Mouse (Mus musculus): ENCODE data around the gene Ndufs2.

Ndufs2 gene

DNA sequence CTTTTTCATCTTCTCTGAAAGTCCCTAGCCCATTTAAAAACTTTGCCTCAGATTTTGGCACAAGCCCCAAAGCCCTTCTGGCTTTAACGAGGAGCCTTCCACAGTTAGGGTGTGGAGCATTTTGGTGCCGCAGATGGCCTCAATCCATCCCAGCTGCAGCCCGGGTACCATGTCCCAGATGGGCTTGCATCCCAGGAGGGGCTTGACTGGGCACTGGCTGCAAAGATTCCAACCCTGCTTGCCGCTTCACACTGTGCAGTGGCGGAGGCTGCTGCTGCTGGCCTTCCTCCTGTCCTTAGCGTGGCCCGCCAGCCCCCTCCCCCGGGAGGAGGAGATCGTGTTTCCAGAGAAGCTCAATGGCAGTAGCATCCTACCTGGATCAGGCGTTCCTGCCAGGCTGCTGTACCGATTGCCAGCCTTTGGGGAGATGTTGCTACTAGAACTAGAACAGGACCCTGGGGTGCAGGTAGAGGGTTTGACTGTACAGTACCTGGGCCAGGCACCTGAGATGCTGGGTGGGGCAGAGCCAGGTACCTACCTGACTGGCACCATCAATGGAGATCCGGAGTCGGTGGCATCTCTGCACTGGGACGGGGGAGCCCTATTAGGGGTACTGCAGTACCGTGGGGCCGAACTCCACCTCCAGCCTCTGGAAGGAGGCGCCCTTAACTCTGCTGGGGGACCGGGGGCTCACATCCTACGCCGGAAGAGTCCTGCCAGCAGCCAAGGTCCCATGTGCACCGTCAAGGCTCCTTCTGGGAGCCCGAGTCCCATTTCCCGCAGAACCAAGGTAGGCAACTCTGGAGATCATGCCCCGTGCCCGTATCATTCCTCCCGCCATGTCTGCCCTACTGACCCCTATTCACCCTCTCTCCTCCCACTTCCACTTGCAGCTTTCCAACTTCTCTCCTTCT, at the start of gene Ndufs2:
TSS of gene Ndufs2 (minus strand) at position 709 of the 914 bp plus-strand sequence.
- DNase-seq (ENCODE audit: low spot score in 2 of 2) = no peak

GRCm38 (mm10) chr1:171298226-171298625, 47.0 kb upstream of the Ndufs2 start:
- no peak for DNase-seq (ENCODE audit: low spot score in 2 of 2)

- no peak for DNase-seq (ENCODE audit: low spot score in 2 of 2)
Measured at GRCm38 (mm10) chr1:171295063-171295402, 43.8 kb upstream of the Ndufs2 start.

DNA sequence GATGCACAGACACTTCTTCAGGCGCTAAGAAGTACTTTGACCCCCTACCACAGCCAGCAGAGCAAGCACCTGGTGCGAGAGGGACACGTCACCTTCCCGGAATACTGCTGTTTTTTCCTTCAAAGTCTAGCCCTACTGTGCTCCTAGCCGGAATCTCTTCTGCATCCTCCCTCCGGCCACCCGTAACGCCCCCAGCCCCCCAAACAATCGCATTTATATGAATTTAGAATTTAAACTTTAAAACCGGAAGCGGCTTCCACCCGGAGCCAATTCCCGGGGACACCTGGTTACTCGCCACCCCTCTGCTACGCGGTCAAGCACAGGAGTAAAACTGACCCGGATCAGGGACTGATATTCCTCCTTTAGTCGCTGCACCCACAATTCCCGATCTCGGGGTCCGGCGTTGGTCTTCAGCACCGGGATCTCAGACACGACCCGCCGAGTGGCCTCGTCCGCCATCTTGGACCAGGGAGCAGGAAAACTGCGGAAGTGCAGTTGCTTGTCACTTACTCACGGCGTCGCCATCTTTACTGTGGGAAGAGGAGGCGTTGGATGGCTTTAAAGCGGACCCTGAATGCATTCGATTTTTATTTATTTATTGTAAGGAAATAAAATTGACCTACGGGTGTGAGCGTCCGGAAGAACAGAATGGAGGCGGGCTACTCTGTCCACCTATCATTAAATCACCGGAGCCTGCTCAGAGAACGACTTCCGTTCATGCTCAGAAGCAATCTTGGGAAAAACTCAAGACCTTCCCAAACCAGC, 43.3 kb upstream of the Ndufs2 start, which contains the start of gene Ufc1:
TSS of gene Ufc1 (minus strand) at position 727 of the 765 bp plus-strand sequence.
- peak; percentile 81 to 86 for DNase-seq (ENCODE audit: low spot score in 2 of 2)

DNA sequence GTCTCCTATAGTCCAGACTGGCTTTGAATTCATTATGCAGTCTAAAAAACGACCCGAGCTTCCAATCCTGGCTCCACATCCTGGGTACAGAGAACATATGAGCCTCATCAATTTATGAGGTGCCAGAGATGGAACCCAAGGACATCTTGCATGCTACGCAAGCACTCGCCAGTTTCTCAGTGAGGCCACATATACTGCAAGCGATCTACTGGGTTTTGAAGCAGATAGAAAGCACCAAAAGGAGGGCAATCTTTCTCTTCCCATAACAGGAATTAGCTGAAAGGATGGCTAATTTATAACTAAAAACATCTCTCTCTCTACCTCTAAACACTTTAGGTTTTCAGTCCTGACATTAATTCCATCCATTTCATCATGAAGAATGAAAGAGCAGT, 42.7 kb upstream of the Ndufs2 start:
- DNase-seq (ENCODE audit: low spot score in 2 of 2) = no peak

- DNase-seq (ENCODE audit: low spot score in 2 of 2) = no peak
Measured at GRCm38 (mm10) chr1:171293351-171293750, 42.2 kb upstream of the Ndufs2 start.

- DNase-seq (ENCODE audit: low spot score in 2 of 2) = no peak
Measured at GRCm38 (mm10) chr1:171288328-171288727, 37.1 kb upstream of the Ndufs2 start.

DNA sequence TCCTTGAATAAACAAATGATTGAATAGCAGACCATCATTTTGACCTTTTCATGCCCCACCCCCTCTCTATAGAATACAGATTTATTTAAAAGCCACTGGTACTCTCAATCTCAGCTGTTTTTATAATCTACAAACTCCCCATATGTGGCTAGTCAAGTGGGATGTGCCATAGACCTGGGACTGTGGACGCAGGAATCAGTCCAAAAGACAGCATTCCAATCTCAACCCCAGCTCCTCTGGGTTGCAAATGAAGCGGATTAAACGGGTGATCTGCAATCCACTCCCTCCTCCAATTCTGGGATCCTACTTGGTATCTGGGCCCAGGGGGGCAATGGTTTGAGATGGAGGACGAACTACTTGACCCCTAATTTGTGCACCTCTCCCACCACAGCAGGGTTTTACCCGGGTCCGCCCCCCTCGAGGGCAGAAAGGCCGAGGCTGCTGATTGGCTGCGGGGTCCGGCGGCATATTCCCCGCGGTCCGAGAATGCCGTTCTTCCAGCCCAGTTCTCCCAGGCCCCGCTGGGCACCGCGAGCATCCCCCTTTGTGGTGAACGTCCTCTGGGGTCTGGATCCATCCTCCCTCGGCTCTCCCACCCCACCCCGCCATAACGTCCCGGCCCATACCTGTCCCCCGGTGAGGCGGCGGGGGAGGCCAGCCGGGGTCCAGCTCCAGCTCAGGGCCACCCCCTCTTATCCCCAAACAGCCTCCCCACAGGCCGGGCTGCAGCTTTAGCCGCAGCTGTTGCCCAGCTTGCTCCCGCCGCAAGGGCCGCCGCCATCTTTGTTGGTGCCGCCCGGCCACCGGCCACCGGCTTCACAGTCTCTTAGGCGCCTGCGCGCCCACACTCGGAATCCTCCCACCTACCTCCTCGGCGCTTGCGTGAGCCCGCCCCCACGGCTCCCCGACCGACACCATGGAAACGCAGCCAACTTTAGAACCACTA, 36.2 kb upstream of the Ndufs2 start, which contains the start of gene Usp21:
TSS of gene Usp21 (minus strand) at position 856 of the 946 bp plus-strand sequence.
- peak; percentile 86 to 89 for DNase-seq (ENCODE audit: low spot score in 2 of 2)

DNA sequence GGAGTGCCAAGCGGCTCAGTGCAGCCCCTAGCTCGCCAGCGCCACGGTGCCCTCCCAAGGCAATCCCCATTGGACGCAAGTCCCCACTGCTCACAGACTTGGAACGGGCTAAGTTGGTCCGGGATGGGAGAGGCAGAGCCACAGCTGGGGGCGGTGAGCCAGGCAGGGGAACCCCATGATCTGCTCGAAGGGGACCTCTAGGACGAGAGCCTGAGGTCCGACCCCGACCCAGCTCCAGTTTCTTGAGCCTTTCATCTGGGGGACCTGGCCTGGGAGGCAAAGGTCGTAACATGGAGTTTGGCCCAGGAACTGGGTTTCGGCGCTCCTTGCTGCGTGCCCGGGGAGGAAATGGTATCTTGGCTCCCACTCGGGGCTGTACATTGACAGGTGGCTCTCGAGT, 35.3 kb upstream of the Ndufs2 start:
- no peak for DNase-seq (ENCODE audit: low spot score in 2 of 2)

DNA sequence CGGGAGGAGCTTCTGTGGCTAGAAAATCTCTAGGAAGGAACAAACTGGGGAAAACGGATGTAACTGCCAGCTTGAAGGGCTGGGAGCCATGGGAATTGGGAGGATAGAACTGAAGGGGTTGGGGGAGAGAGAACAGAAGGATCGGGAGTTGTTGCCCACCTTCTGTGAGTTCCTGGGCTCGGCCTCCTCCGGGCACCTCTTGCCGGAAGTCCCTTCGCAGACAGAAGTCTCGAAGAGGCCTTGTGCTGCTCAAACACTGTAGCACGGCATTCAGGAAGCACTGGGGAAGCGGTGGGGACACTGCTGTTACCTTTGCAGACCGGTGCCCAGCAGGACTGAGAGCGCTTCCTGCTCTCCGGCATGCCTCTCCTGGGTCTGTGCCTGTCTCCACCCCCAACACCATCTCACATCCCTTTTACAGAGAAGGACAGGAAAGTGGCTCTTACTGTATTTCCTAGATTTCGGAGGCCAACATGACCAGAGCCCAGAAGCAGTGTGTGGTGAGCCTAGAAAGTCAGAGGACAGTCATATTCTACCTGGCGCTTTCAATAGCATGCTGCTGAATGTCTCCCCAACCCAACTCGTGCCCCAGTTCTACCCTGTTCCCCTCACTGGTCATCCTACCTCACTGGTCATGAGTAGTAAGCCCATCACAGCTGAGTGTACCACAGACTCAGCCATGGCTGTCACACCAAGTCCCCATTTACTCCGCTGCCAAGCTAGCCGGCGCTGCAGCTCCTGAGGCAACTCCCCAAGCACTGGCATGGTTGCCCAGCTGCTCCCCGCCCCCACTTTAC, 34.1 kb upstream of the Ndufs2 start:
- DNase-seq (ENCODE audit: low spot score in 2 of 2) = no peak

DNA sequence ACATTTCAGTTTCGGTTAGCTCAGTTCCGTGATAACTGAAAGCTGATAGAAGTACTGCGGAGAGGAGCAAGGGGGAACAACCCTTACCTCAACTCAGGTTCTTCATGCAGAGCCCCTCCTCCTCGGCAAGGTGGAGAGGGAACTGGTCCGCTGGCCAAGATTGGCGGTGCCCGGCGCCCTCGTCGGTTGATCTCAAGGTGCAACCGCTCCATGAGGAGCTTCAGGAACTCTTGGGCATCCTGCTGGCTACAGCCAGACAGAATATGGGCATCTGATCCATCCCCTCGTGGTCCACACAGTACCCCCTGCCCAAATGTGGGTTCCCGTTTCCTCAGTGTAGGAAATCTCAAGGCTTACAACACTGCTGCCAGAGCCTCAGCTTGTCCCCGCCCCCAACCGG, 33.3 kb upstream of the Ndufs2 start:
- DNase-seq (ENCODE audit: low spot score in 2 of 2) = no peak

- DNase-seq (ENCODE audit: low spot score in 2 of 2) = no peak
Measured at GRCm38 (mm10) chr1:171283188-171284160, 32.3 kb upstream of the Ndufs2 start.

DNA sequence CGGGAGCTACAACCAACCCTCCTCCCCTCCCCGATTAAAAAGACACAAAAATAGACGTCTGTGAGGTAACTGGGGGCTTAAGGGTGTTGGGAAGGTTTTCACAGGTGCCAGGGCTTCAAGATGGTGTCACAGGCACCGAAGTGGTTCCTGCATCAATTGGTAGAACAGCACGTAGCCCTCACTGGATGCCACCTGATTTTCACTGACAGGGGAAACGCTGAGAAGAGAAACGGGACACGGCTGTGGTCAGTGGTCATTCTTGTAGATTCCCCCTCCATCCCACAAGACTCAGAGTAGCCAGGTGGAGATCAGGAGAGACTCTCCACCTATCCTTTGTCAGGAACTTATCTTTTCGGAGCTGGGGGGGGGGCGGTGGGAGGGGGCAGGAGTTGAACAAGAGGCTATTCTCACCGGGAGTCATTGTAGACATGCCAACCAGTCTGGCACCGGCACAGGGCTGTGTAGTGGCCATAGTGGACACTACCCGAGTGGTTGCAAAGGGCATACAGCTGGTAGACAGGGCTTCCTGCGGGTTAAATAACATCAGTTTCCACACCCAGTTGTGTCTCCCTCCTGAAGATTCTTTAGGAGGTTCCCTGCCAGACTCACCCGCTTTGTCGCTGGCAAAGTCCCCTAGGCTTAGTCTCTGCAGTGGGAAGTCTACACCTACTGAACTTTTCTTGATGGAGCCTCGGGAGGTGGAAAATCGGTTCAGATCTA, 31.1 kb upstream of the Ndufs2 start:
- DNase-seq (ENCODE audit: low spot score in 2 of 2) = peak in 1 of 2 experiments; percentile 0

DNA sequence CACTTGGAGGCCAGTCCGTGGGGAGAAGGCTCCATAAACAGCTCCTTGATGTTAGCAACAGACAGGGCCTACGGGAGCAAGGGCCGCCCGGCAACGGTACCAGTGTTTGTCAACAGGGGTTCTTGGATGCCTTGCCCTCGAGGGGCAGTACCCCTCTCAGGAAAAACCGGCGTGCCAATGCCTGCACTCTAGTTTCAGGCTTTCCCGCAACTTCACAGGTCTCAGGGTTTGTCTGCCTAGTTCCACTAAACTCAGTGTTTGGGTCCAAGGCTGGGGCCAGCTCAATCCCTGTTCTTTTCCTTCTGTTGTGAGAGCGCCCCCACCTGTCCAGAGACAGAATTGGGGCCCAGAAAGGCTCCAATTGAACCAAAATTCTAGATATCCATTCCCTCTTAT, 30.3 kb upstream of the Ndufs2 start:
- peak; percentile 67 to 88 for DNase-seq (ENCODE audit: low spot score in 2 of 2)

GRCm38 (mm10) chr1:171280916-171281527, 29.8 kb upstream of the Ndufs2 start, which contains the start of gene Ppox:
Gene Ppox, minus strand, starts transcription at chr1:171281186.
- DNase-seq (ENCODE audit: low spot score in 2 of 2) = peak; percentile 73 to 93

- no peak for DNase-seq (ENCODE audit: low spot score in 2 of 2)
Measured at GRCm38 (mm10) chr1:171280250-171280915, 29.2 kb upstream of the Ndufs2 start.

DNA sequence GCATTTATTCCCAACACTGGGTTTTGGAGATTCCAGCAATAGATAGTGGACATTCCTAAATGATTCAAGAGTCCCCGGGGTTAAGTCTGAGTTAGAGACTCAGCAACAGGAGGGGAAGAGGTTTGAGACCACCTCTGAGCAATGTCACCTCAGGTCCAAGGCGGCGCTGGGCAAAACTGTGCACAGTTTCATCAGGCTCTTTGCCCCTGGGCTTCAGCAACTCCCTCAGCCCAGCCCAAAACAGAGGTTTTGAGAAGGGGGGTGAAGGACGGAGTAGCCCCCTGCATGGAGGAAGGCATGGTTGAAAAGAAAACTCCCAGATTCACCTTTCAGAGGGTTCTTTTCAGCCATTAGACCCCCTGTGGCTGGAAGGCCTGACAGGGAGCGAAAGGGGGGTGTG, 28.5 kb upstream of the Ndufs2 start:
- DNase-seq (ENCODE audit: low spot score in 2 of 2) = no peak

Data from urinary bladder, adult 18-20 months (tissue).